Mouse (Mus musculus) erythroblast, embryonic 14.5 days (primary cell): ENCODE measurements around the gene Cuedc1.

Experiments used
- GATA1 ChIP-seq: IDR thresholded peaks from 2 replicates; pipeline ENCODE4 v1.6.1; 2012; ENCODE audit warnings: low read length, inconsistent platforms, mixed read lengths
- TAL1 ChIP-seq: IDR thresholded peaks from 3 replicates; pipeline ENCODE4 v1.6.1; 2012; ENCODE audit warnings: low read length, inconsistent platforms, mixed read lengths

DNA sequence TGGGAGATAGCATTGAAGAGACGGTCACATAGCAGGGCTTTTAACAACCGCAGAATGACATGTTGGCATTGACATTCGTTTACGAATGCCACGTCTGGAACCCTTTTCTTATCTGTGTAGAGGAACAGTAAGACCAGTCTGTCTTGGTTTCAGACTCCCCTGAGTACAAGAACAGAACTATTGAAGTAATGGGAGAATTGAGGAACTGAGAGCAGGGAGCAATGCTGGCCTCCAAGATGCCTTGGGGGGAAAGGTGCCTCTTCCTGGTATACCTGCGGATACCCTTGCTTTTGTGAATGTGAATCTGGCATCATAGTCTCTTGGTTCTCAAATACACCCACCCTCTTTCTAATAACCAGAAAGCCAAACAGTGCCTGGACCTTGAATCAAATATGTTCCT lies 18.7 kb downstream of the Cuedc1 start:
- TF ChIP-seq GATA1, result no peak
- no peak for TF ChIP-seq TAL1
